Mouse (Mus musculus): Measurements from ENCODE around the gene Ccdc93.

The Ccdc93 gene

GRCm38 (mm10) chr1:121430938-121431928, at the start of gene Ccdc93:
Gene Ccdc93, plus strand, starts transcription at chr1:121431049.
- peak; percentile 84 for DNase-seq (ENCODE audit: low read depth, low spot score)

DNA sequence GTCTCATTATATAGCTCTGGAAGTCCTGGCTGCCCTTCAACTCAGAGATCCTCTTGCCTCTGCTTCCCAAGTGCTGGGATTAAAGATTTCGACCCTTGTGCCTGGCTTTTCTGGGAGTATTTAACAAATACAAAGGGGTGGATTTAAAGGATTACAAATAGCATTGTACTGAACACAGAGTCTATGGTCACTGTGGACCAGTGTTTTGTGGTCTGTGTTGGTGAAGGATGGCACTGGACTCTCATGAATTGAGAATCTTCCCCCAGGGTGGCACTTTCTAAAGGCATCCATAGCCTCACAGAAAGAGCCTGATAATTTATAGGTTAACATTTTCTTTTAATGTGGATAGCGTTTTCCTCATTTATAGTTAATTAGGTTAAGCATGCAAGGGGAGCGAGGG, 49.3 kb upstream of the Ccdc93 start:
- no peak for DNase-seq (ENCODE audit: low read depth, low spot score)

- DNase-seq (ENCODE audit: low read depth, low spot score), result peak; percentile 11
Observed at GRCm38 (mm10) chr1:121388312-121388711, 42.5 kb upstream of the Ccdc93 start.

GRCm38 (mm10) chr1:121388732-121389131, 42.1 kb upstream of the Ccdc93 start:
- no peak for DNase-seq (ENCODE audit: low read depth, low spot score)

DNA sequence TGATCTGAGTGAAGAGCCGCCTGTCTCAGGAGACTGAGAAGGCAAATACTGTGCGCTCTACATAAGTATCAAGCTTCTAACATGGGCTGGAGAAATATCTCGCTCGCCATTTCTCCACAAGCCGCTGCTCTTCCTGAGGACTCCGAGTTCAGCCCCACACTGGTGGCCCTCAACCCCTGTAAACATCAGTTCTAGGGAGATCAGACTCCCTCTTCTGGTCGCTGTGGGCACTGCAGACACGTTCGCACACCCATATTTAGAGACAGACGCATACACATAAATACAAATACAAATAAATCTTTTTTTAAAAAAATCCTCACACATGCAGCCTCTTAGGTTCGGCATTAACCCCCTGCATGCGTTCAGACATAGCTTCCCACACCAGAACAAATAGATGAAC, 41.3 kb upstream of the Ccdc93 start:
- DNase-seq (ENCODE audit: low read depth, low spot score), result no peak

DNA sequence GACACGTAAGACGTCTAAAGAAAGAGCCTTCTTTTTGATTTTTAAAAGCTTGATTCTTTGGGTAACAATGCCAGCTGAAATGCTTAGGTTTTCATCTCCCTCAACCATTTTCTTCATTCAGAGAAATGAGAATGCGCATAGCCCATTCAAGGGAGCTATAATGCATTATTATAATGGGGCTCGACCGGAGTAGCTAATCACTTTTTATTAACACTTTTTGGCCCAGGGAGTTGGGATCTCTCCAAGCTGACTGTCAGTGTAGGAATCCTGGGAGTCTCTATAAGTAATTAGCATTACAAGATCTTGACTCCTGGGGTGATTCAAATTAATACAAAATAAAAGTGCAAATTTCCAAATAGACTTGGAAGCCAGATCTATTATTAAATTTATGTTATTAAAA, 40.8 kb upstream of the Ccdc93 start:
- no peak for DNase-seq (ENCODE audit: low read depth, low spot score)

DNA sequence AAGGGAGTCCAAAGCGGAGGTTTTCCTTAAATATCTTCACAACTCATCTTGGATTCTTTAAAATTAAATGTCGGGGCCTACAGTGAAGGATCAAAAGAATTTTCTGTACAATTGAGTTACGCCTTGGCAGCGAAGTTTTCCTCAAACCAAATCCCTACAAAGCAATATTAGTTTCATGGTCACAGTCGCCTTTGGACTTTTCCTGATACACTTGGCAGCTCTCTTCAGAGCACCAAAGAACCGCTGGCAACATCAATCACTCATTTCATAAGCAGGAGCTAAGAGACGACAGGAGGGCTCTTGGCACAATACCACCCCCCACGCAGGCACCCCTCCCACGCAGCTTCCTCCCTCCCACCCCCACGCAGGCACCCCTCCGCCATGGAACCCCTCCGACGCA, 40.4 kb upstream of the Ccdc93 start:
- no peak for DNase-seq (ENCODE audit: low read depth, low spot score)

GRCm38 (mm10) chr1:121390855-121391254, 40.0 kb upstream of the Ccdc93 start:
- DNase-seq (ENCODE audit: low read depth, low spot score), result no peak

- DNase-seq (ENCODE audit: low read depth, low spot score), result no peak
Observed at GRCm38 (mm10) chr1:121393117-121393516, 37.7 kb upstream of the Ccdc93 start.

DNA sequence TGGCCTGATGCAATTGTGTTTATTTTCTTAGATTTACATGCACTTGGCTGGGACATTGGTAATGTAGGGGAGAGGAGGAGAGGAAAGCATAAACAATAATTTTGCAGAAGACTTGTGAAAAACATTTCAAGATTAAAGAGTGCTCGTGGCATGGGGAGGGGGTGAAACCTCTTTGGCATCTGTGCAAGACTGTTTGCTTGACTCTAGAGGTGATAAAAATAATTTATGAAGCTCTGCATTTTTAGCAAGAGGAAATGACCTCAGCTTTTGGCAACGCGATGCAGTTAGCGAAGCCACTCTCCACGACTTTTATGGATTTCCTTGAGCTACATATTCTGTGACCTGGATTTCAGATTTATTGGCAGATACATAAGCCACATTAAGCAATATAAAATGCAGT, 36.1 kb upstream of the Ccdc93 start:
- no peak for DNase-seq (ENCODE audit: low read depth, low spot score)

DNA sequence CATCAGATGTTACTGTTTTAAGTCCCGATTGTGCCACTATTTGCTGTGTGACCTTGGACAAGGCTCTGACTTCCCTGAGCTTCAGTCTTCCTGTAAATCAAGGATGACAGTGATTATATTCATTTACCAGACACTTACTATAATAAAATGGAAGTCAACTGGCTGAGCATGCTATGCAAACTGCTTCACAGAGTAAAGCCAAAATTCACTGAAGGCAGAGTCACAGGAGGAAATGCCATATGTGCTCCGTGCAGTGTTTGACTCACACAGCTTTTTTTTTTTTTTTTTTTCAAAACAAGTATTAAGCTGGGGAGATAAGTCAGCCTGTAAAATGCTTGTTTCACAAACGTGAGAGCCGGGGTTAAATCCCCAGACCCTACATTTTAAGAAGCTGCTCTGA, 34.3 kb upstream of the Ccdc93 start:
- no peak for DNase-seq (ENCODE audit: low read depth, low spot score)

DNA sequence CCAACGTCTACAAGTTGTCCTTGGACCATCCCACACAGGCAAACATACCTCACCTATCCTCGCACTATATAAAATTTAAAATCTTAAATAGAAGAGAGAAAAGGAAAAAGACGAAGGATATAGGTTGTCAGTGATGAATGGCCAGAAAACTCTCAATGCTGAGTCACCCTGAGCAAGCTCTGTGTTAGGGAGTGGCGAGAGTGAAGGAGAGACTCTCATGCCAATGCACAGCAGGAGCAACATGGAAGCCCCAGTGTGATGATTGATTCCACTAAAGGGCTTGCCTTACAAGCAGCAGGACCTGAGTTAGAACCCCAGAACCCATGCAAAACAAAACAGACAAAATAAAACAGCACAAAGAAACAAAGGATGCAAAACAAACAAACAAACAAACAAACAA, 32.6 kb upstream of the Ccdc93 start:
- no peak for DNase-seq (ENCODE audit: low read depth, low spot score)

GRCm38 (mm10) chr1:121398986-121399881, 31.6 kb upstream of the Ccdc93 start:
- DNase-seq (ENCODE audit: low read depth, low spot score), result no peak

DNA sequence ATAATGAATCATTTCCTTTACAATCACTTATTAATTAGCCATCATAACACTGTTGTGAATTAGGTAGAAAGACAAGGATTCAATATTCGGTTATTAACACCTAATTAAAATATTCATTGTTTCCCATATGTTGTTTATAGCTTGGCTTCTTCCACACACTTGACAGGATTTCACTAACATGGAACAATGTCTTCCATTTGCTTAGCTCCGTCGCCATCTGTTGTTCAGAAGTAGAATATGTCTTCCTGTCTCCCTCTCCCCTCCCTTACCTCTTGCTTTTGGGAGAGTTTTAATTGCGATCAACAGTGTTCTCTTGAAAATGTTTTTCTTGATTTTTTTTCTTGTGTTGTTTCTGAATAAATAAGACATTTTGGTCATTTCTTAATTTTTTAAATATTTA, 30.6 kb upstream of the Ccdc93 start:
- peak; percentile 19 for DNase-seq (ENCODE audit: low read depth, low spot score)

GRCm38 (mm10) chr1:121419084-121419483, 11.8 kb upstream of the Ccdc93 start:
- no peak for DNase-seq (ENCODE audit: low read depth, low spot score)

DNA sequence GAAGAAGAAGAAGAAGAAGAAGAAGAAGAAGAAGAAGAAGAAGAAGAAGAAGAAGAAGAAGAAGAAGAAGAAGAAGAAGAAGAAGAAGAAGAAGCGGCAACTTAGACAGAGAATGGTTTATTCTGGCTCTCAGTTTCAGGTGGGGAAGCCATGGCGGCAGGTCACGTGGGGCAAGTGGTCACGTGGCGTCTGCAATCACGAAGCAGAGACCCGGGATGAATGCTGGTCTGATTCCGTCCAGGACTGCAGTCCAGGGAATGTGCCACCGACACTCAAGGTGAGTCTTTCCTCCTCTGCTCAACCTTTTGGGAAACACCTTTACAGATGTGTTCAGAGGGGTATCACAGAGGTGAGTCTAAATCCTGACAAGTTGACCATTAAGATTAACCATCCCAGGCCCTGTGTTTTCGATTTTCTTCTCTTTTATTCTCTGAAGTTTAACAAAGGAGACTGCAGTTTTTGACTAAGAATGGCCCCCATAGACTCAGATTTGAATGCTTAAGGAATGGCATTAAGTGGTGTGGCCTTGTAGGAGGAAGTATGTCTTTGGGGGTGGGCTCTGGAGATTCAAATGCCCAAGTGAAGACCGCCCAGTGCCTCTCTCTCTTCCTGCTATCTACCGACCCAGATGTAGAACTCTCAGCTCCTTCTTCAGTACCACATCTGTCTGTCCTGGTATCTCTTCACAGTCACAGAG, 11.1 kb upstream of the Ccdc93 start:
- DNase-seq (ENCODE audit: low read depth, low spot score), result no peak

GRCm38 (mm10) chr1:121430183-121430937, 489 bp upstream of the Ccdc93 start:
- DNase-seq (ENCODE audit: low read depth, low spot score), result no peak

DNA sequence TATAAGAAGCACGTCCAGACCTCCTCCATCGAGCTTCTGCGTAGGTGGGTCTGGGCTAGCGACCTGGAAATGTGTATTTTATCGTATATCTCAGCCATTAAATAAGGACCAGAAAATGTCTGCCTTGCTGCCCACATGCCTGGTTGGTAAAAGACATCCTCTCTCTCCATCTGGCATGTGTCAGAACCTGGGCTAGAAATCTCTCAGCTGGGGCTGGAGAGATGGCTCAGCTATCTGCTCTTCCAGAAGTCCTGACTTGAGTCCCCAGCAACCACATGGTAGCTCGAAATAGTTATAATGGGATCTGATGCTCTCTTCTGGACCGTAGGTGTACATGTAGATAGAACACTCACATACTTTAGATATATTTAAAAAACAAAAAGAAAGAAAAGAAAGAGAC, 5.1 kb downstream of the Ccdc93 start:
- DNase-seq (ENCODE audit: low read depth, low spot score), result no peak

DNA sequence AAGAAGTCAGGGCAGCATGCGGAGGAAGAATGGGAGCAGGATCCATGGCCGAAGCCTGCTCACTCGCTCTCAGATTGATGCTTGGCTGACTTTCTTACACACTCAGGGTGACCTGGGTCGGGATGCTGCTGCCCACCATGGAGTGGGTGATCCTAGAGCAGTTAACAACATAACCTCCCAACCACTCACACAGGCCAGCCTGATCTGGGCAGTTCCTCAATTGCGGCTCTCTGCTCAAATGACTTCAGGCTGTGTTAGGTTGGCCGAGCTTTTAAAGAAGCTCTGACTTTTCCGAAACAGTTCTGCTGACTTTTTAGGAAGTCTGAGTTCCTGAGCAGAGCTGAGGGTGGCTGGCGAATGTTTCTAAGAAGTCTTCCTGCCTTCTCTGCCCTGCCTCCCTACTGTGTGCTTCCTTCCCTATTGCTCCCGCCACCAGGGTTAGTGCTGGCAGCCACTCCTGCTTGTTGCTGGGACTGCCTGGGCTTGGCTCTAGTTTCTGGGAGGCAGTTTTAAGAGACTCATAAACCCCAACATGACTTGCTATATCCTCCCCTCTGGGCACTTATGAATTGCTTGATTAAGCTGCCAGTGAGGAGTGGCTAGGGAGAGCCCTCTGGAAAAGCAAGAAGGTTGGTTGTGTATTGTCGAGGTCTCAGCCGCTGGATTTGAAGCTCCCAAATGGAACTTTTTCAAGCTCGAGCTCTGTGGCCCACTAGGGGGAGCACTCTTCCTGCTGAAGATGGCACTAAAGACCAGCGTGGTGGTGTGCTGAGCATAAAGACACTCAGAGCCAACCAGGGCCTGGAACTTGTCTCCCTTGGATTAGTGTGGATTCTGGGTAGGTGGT, 9.9 kb downstream of the Ccdc93 start:
- DNase-seq (ENCODE audit: low read depth, low spot score), result peak; percentile 59

- DNase-seq (ENCODE audit: low read depth, low spot score), result no peak
Observed at GRCm38 (mm10) chr1:121444147-121444546, 13.3 kb downstream of the Ccdc93 start.
